Mouse (Mus musculus): ENCODE results near the gene AW549877.

The AW549877 gene

GRCm38 (mm10) chr15:3995448-3996266 lies at the start of gene AW549877:
AW549877 (minus strand) TSS chr15:3995744.
- DNase-seq: peak; percentile 99

- peak; percentile 24 for DNase-seq
Observed at GRCm38 (mm10) chr15:4043032-4043471, 47.5 kb upstream of the AW549877 start.

- DNase-seq: no peak
Observed at GRCm38 (mm10) chr15:4042423-4042822, 46.9 kb upstream of the AW549877 start.

GRCm38 (mm10) chr15:4033168-4034004 lies 37.8 kb upstream of the AW549877 start:
- DNase-seq: no peak

- DNase-seq: no peak
Observed at GRCm38 (mm10) chr15:4028960-4029359, 33.4 kb upstream of the AW549877 start.

- no peak for DNase-seq
Observed at GRCm38 (mm10) chr15:4028411-4028700, 32.8 kb upstream of the AW549877 start.

GRCm38 (mm10) chr15:4027671-4028410 lies 32.3 kb upstream of the AW549877 start:
- no peak for DNase-seq

GRCm38 (mm10) chr15:4026831-4027584 lies 31.5 kb upstream of the AW549877 start:
- peak; percentile 90 for DNase-seq

- DNase-seq: peak; percentile 93
Observed at GRCm38 (mm10) chr15:4026231-4026773, 30.8 kb upstream of the AW549877 start, which contains the start of gene Oxct1. Oxct1 (plus strand) TSS chr15:4026383.

- no peak for DNase-seq
Observed at GRCm38 (mm10) chr15:4025508-4025904, 30.0 kb upstream of the AW549877 start.

- no peak for DNase-seq
Observed at GRCm38 (mm10) chr15:4024726-4025507, 29.4 kb upstream of the AW549877 start.

- DNase-seq: no peak
Observed at GRCm38 (mm10) chr15:4023747-4024146, 28.2 kb upstream of the AW549877 start.

GRCm38 (mm10) chr15:4020711-4021110 lies 25.2 kb upstream of the AW549877 start:
- DNase-seq: no peak

- no peak for DNase-seq
Observed at GRCm38 (mm10) chr15:4013873-4014272, 18.3 kb upstream of the AW549877 start.

GRCm38 (mm10) chr15:4000536-4000935 lies 5.0 kb upstream of the AW549877 start:
- no peak for DNase-seq

GRCm38 (mm10) chr15:3999144-3999543 lies 3.6 kb upstream of the AW549877 start:
- DNase-seq: no peak

- DNase-seq: no peak
Observed at GRCm38 (mm10) chr15:3996267-3997010, 895 bp upstream of the AW549877 start.

GRCm38 (mm10) chr15:3994852-3995447 lies 594 bp downstream of the AW549877 start:
- no peak for DNase-seq

GRCm38 (mm10) chr15:3987981-3988380 lies 7.6 kb downstream of the AW549877 start:
- DNase-seq: peak; percentile 66

GRCm38 (mm10) chr15:3984876-3985275 lies 10.7 kb downstream of the AW549877 start:
- no peak for DNase-seq

Data from kidney, postnatal 10 days (tissue).